Mouse (Mus musculus): ENCODE results near the gene Pkd1l2.
A peak's percentile ranks its signal among the peaks of the same experiment; 100 is the strongest.

Pkd1l2 gene

GRCm38 (mm10) chr8:116975066-116975465, 107.2 kb downstream of the Pkd1l2 start:
- no peak for DNase-seq (ENCODE audit: low read depth, low spot score)

GRCm38 (mm10) chr8:116969531-116969930, 112.7 kb downstream of the Pkd1l2 start:
- no peak for DNase-seq (ENCODE audit: low read depth, low spot score)

- no peak for DNase-seq (ENCODE audit: low read depth, low spot score)
These were observed 127.8 kb downstream of the Pkd1l2 start for GRCm38 (mm10) chr8:116954415-116954814.

GRCm38 (mm10) chr8:116952428-116952827, 129.8 kb downstream of the Pkd1l2 start:
- DNase-seq (ENCODE audit: low read depth, low spot score), result no peak

GRCm38 (mm10) chr8:116951778-116952177, 130.5 kb downstream of the Pkd1l2 start:
- no peak for DNase-seq (ENCODE audit: low read depth, low spot score)

- DNase-seq (ENCODE audit: low read depth, low spot score), result peak; percentile 74
These were observed 130.9 kb downstream of the Pkd1l2 start for GRCm38 (mm10) chr8:116951369-116951768.

- no peak for DNase-seq (ENCODE audit: low read depth, low spot score)
These were observed 134.7 kb downstream of the Pkd1l2 start for GRCm38 (mm10) chr8:116947589-116947988.

GRCm38 (mm10) chr8:116946851-116947250, 135.4 kb downstream of the Pkd1l2 start:
- DNase-seq (ENCODE audit: low read depth, low spot score), result no peak

GRCm38 (mm10) chr8:116946268-116946838, 135.9 kb downstream of the Pkd1l2 start:
- no peak for DNase-seq (ENCODE audit: low read depth, low spot score)

Measured in 3T3-L1 (cell line).